Mouse (Mus musculus) right cerebral cortex, postnatal 14 days (tissue): ENCODE measurements around the gene Mien1.

Source experiments
- DNase-seq: peaks from one replicate; pipeline ENCODE4 v3.0.0; 2022

The Mien1 gene

GRCm38 (mm10) chr11:98459071-98459741 lies 20.4 kb upstream of the Mien1 start:
- DNase-seq: no peak

GRCm38 (mm10) chr11:98458121-98458990 lies 19.6 kb upstream of the Mien1 start:
- no peak for DNase-seq

- DNase-seq: peak; percentile 94
These were observed 18.8 kb upstream of the Mien1 start for GRCm38 (mm10) chr11:98457367-98458120.

- DNase-seq: no peak
These were observed 18.2 kb upstream of the Mien1 start for GRCm38 (mm10) chr11:98456945-98457344.

GRCm38 (mm10) chr11:98456545-98456944 lies 17.8 kb upstream of the Mien1 start:
- no peak for DNase-seq

- no peak for DNase-seq
These were observed 16.7 kb upstream of the Mien1 start for GRCm38 (mm10) chr11:98455484-98455883.

GRCm38 (mm10) chr11:98449921-98450771 lies 11.4 kb upstream of the Mien1 start:
- DNase-seq: no peak

GRCm38 (mm10) chr11:98449419-98449818 lies 10.6 kb upstream of the Mien1 start:
- DNase-seq: no peak

- no peak for DNase-seq
These were observed 9.5 kb upstream of the Mien1 start for GRCm38 (mm10) chr11:98448191-98448790.

- DNase-seq: no peak
These were observed 8.7 kb upstream of the Mien1 start for GRCm38 (mm10) chr11:98447475-98447834.

GRCm38 (mm10) chr11:98446562-98447474 lies 8.0 kb upstream of the Mien1 start:
- no peak for DNase-seq

- DNase-seq: no peak
These were observed 7.4 kb upstream of the Mien1 start, which contains the start of gene Grb7 for GRCm38 (mm10) chr11:98446213-98446561. Gene Grb7, plus strand, starts transcription at chr11:98446394.

- no peak for DNase-seq
These were observed 6.9 kb upstream of the Mien1 start for GRCm38 (mm10) chr11:98445679-98446078.

- no peak for DNase-seq
These were observed 6.4 kb upstream of the Mien1 start for GRCm38 (mm10) chr11:98445238-98445637.

GRCm38 (mm10) chr11:98443688-98444087 lies 4.9 kb upstream of the Mien1 start:
- DNase-seq: no peak

- DNase-seq: no peak
These were observed 1.4 kb downstream of the Mien1 start for GRCm38 (mm10) chr11:98437441-98437840.

GRCm38 (mm10) chr11:98435723-98436122 lies 3.1 kb downstream of the Mien1 start:
- no peak for DNase-seq

- DNase-seq: no peak
These were observed 6.9 kb downstream of the Mien1 start for GRCm38 (mm10) chr11:98431743-98432502.

- no peak for DNase-seq
These were observed 10.4 kb downstream of the Mien1 start for GRCm38 (mm10) chr11:98428436-98428835.

- no peak for DNase-seq
These were observed 12.2 kb downstream of the Mien1 start for GRCm38 (mm10) chr11:98426592-98426991.
